Mouse (Mus musculus): ENCODE measurements around the gene Ncaph. TPM values are rescaled to one million over a fixed set of nuclear protein-coding genes. Genes with fewer than 3 reads are reported as not detected.
"Not testable (repeated sequence)": the region's sequence is repeated elsewhere in the genome, so short reads cannot be mapped to it uniquely, and the experiment has no call there.

The Ncaph gene
- 45.2 and 52.8 TPM in 2 replicates for polyA plus RNA-seq (2014; fragmentation: Nextera tagmentation; extraction: Ambion mirVana)

DNA sequence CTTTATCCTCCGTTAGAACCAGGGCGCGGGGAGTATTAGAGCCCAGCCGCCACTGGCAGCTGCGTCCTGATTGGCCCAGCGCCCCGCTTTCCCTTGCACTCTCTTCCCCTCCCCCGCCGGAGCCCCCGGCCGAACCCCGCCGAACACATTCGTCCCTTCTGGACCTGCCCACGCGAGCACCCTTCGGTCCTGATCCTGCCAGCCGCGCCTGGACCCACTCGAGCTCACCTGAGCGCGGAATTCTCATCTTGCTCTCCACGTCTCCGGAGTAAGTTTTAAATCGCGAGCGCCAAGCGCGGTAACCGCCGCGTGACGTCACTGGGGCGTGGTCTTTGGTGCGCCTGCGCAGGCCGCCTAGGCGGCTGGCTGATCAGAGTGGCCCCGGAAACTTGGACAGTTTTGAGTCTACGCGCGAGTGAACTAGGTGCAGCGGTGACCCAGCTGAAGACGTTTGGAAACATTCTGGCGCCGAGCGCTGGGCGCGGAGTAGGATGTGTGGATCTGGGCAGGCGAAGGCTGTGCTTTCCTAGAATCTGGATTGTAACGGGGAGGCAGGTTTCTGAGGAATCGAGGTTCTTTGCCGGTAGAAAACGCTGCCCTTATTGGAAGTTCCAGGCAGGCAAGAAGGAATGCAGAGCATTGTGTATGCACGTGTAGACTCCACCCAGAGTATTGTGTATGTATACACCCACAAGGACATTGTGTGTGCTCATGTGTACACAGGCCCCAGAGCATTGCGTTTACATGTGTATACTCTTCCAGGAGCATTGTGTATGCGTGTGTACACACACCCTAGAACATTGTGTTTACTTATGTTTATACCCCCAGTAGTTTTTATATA lies at the start of gene Ncaph:
Gene Ncaph, minus strand, starts transcription at position 334 of the 841 bp plus-strand sequence.
- peak within 1 kb of the TSS; percentile 47 for H3K4me3 ChIP-seq (ENCODE audit: low read depth, low read length)
- H3K4me1 ChIP-seq (ENCODE audit: control insufficient read depth, insufficient read depth, low read length), result peaks cover 29% of the 10 kb centered on the region
- H3K36me3 ChIP-seq (ENCODE audit: control insufficient read depth, insufficient read depth, low read length), result no peaks in the 10 kb centered on the region
- H3K27me3 ChIP-seq (replicated peaks; ENCODE audit: control insufficient read depth, insufficient read depth, low read length), result no peaks in the 10 kb centered on the region
- DNase-seq (ENCODE audit: low spot score) (peak; percentile 95), ATAC-seq (peak; percentile 91)
- H3K9ac ChIP-seq (ENCODE audit: low read length), result peak within 1 kb of the TSS; percentile 76
- no peaks in the 10 kb centered on the region for H3K9me3 ChIP-seq (replicated peaks; ENCODE audit: control insufficient read depth, low read length)
- whole genome bisulfite sequencing, result 1% methylated on average over 57 of the region's 57 CpGs
- peak within 1 kb of the TSS; percentile 85 for H3K27ac ChIP-seq (ENCODE audit: low read depth, low read length)
- H3K4me2 ChIP-seq (ENCODE audit: low read length), result peak within 1 kb of the TSS; percentile 68

DNA sequence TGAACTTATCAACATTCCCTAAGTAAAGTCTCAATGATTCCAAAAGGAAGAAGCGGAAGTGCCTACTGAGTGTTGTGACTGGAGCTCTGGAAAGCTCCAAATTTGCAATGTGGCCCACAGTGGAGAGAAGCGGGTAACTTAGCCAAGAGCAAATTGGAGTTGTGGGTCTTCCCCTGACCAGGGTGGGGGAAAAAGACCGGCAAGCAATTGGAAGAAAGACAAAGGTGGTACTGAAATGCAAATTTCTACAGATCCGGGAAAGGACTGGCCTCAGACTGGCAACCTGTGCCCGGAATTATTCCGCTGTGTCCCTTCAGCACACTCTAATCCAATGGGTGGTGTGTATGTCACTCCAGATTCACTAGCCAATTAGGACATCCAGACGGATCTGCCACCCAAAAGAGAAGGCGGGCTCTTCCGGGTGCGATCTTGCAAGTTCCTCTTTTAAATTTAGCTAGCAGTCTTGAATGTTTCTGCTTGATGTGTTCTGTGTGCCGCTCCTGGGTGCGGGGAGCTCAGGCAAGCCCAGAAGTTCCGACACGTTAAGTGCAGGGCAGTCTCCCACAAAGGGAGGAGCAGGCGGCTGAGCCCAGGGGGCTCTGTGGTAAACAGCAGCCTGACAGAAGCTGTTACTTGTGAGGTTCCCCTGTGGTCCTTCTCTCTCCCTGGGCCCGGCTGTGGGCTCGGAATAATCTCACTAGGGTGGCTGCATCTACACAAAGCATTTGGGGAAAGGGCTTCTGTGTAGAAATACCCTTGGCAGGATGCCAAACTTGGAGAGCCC lies 49.0 kb upstream of the Ncaph start:
- Histone ChIP-seq H3K27me3 (replicated peaks; ENCODE audit: control insufficient read depth, insufficient read depth, low read length) (no peaks in the 10 kb centered on the region), H3K4me2 (ENCODE audit: low read length) (peak overlapping the region; percentile 66), H3K4me1 (ENCODE audit: control insufficient read depth, insufficient read depth, low read length) (peaks cover 6% of the 10 kb centered on the region), H3K9ac (ENCODE audit: low read length) (peak overlapping the region; percentile 80), H3K36me3 (ENCODE audit: control insufficient read depth, insufficient read depth, low read length) (no peaks in the 10 kb centered on the region), H3K27ac (ENCODE audit: low read depth, low read length) (peak overlapping the region; percentile 90), H3K4me3 (ENCODE audit: low read depth, low read length) (peak overlapping the region; percentile 47), H3K9me3 (replicated peaks; ENCODE audit: control insufficient read depth, low read length) (no peaks in the 10 kb centered on the region)
- 2% methylated on average over 17 of the region's 17 CpGs for WGBS
- DNase-seq (ENCODE audit: low spot score), result peak; percentile 97
- peak; percentile 100 for ATAC-seq

DNA sequence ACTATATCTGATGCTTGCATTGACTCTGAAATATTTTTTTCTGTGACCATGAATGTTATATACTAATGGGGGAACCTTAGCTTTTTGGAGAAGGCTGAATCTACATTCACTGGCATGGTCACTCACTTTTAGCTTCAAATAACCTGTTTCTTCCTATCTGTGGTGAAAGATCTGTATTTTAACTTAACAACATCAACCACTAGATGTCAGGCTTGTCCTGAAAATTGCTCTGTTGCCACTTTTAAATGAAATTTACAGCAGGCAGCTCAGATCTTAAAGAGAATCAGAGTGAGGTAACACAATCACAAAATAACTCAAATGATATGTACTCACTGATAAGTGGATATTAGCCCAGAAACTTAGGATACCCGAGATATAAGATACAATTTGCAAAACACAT lies 32.5 kb upstream of the Ncaph start:
- not testable (repeated sequence) for H3K9me3 ChIP-seq (replicated peaks; ENCODE audit: control insufficient read depth, low read length); H3K36me3 ChIP-seq (ENCODE audit: control insufficient read depth, insufficient read depth, low read length); H3K27me3 ChIP-seq (replicated peaks; ENCODE audit: control insufficient read depth, insufficient read depth, low read length); H3K4me2 ChIP-seq (ENCODE audit: low read length); ATAC-seq; H3K27ac ChIP-seq (ENCODE audit: low read depth, low read length); H3K4me3 ChIP-seq (ENCODE audit: low read depth, low read length); H3K9ac ChIP-seq (ENCODE audit: low read length); H3K4me1 ChIP-seq (ENCODE audit: control insufficient read depth, insufficient read depth, low read length)
- WGBS, result 6% methylated on average over 1 of the region's 1 CpGs
- peak; percentile 81 for DNase-seq (ENCODE audit: low spot score)

DNA sequence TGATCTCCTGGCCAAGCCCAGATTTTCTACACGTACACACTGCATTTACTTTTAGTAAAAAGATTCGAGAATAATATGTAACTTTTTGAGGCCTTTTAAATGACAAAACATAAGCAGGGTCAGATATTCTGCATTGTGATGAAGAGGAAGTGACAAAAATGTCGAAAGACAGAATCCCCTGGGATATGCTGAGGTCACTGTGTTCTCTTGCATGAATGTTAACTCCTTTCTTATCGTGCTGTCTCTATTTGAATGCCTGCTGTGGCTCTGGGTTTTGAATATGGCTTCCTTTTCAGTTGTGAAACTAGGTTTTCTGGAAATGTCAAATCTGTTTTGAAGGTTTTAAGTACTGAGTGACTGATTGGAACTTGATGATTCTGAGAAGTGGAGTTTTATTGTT lies 31.9 kb upstream of the Ncaph start:
- DNase-seq (ENCODE audit: low spot score), result no peak
- Histone ChIP-seq H3K27me3 (replicated peaks; ENCODE audit: control insufficient read depth, insufficient read depth, low read length) (no peaks in the 10 kb centered on the region), H3K4me3 (ENCODE audit: low read depth, low read length) (no peak overlapping the region), H3K27ac (ENCODE audit: low read depth, low read length) (no peak overlapping the region), H3K9me3 (replicated peaks; ENCODE audit: control insufficient read depth, low read length) (no peaks in the 10 kb centered on the region), H3K4me1 (ENCODE audit: control insufficient read depth, insufficient read depth, low read length) (no peaks in the 10 kb centered on the region), H3K9ac (ENCODE audit: low read length) (no peak overlapping the region), H3K36me3 (ENCODE audit: control insufficient read depth, insufficient read depth, low read length) (no peaks in the 10 kb centered on the region), H3K4me2 (ENCODE audit: low read length) (no peak overlapping the region)
- WGBS, result 58% methylated on average over 4 of the region's 4 CpGs
- no peak for ATAC-seq

DNA sequence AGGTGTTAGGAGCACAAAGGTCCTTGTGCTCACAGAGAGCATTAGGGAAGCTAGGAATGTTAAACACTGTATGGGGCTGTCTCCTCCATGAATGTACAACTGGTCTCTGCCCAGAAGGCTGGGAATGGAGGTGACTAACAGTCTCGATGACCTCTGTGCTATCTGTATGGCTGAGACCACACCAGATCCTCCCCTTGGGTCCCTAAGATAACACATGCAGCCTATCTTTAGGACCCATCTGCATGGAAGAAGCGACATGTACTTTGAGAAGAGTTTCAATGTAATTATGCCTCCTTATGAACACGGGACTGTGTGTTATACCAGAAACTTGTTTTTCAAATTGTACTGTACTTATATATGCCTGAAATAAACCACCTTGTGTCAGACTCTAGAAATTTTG lies 11.9 kb upstream of the Ncaph start:
- ATAC-seq, result no peak
- H3K4me1 ChIP-seq (ENCODE audit: control insufficient read depth, insufficient read depth, low read length), result 0 out of 2 replicates have a peak, but pooled peaks cover 10% of the 10 kb centered on the region
- no peak overlapping the region for H3K4me3 ChIP-seq (ENCODE audit: low read depth, low read length)
- WGBS, result 86% methylated on average over 3 of the region's 3 CpGs
- H3K27ac ChIP-seq (ENCODE audit: low read depth, low read length), result no peak overlapping the region
- no peak overlapping the region for H3K9ac ChIP-seq (ENCODE audit: low read length)
- 0 out of 2 replicates have a peak, but pooled peaks cover 5% of the 10 kb centered on the region for H3K36me3 ChIP-seq (ENCODE audit: control insufficient read depth, insufficient read depth, low read length)
- H3K4me2 ChIP-seq (ENCODE audit: low read length), result no peak overlapping the region
- H3K27me3 ChIP-seq (replicated peaks; ENCODE audit: control insufficient read depth, insufficient read depth, low read length), result no peaks in the 10 kb centered on the region
- H3K9me3 ChIP-seq (replicated peaks; ENCODE audit: control insufficient read depth, low read length), result no peaks in the 10 kb centered on the region
- no peak for DNase-seq (ENCODE audit: low spot score)

DNA sequence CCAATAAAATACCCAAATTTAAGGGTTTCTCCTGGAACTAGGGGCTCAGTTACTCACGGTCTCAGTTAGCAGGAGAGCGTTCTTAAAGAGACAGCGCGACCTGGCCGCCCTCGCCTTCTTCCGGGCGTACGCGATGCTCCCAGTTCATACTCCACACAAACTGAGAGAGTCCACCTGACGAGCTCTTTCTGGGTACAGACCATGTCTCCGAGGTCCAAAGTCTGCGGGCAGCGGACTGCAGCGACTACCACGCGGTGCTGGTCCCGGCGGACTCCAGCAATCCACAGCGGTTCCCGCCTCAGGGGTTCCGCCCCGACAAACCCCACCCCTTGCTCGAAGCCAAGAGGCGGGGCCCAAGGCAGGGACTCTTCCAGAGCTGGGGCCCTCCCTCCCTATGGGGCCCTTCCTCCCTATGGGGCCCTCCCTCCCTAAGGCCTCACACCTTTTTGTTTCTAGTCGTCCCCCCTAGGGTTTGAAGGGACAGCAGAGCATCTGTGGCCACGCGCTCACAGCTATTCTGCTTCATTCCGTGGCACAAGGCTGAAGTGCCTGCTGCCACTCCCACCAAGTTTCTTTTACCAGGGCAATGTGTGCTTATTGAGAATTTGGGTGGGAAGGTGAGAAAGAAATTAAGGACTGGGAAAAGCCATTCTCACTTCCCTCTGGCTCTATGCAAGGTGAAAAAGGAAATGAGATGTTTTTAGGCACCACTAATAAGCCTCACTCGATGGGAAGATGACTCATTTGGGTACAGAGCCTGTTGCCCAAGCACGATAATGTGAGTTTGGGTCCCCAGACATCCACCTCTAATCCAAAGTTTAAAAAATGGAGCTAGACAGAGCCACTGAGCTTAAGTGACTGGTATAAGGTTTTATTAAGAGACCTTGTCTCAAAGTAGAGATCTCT lies 9.7 kb upstream of the Ncaph start, which contains the start of gene Itpripl1:
Gene Itpripl1, minus strand, starts transcription at position 285 of the 906 bp plus-strand sequence.
- H3K4me1 ChIP-seq (ENCODE audit: control insufficient read depth, insufficient read depth, low read length), result 0 out of 2 replicates have a peak, but pooled peaks cover 10% of the 10 kb centered on the region
- peak; percentile 75 for DNase-seq (ENCODE audit: low spot score)
- H3K27ac ChIP-seq (ENCODE audit: low read depth, low read length), result no peak within 1 kb of the TSS
- WGBS, result 3% methylated on average over 31 of the region's 31 CpGs
- H3K36me3 ChIP-seq (ENCODE audit: control insufficient read depth, insufficient read depth, low read length), result 0 out of 2 replicates have a peak, but pooled peaks cover 10% of the 10 kb centered on the region
- no peaks in the 10 kb centered on the region for H3K27me3 ChIP-seq (replicated peaks; ENCODE audit: control insufficient read depth, insufficient read depth, low read length)
- no peaks in the 10 kb centered on the region for H3K9me3 ChIP-seq (replicated peaks; ENCODE audit: control insufficient read depth, low read length)
- H3K9ac ChIP-seq (ENCODE audit: low read length), result peak within 1 kb of the TSS; percentile 76
- H3K4me2 ChIP-seq (ENCODE audit: low read length), result peak within 1 kb of the TSS; percentile 56
- H3K4me3 ChIP-seq (ENCODE audit: low read depth, low read length), result peak within 1 kb of the TSS; percentile 50
- peak; percentile 96 for ATAC-seq

GRCm38 (mm10) chr2:127142577-127143157 lies 8.9 kb upstream of the Ncaph start:
- Histone ChIP-seq H3K27ac (ENCODE audit: low read depth, low read length) (no peak overlapping the region), H3K4me2 (ENCODE audit: low read length) (peak overlapping the region; percentile 56), H3K9ac (ENCODE audit: low read length) (peak overlapping the region; percentile 76), H3K4me1 (ENCODE audit: control insufficient read depth, insufficient read depth, low read length) (0 out of 2 replicates have a peak, but pooled peaks cover 10% of the 10 kb centered on the region), H3K9me3 (replicated peaks; ENCODE audit: control insufficient read depth, low read length) (no peaks in the 10 kb centered on the region), H3K36me3 (ENCODE audit: control insufficient read depth, insufficient read depth, low read length) (0 out of 2 replicates have a peak, but pooled peaks cover 10% of the 10 kb centered on the region), H3K27me3 (replicated peaks; ENCODE audit: control insufficient read depth, insufficient read depth, low read length) (no peaks in the 10 kb centered on the region), H3K4me3 (ENCODE audit: low read depth, low read length) (peak overlapping the region; percentile 50)
- 13% methylated on average over 6 of the region's 6 CpGs for WGBS
- ATAC-seq (0 out of 2 replicates have a peak, but pooled peaks have one; percentile 3), DNase-seq (ENCODE audit: low spot score) (no peak)

DNA sequence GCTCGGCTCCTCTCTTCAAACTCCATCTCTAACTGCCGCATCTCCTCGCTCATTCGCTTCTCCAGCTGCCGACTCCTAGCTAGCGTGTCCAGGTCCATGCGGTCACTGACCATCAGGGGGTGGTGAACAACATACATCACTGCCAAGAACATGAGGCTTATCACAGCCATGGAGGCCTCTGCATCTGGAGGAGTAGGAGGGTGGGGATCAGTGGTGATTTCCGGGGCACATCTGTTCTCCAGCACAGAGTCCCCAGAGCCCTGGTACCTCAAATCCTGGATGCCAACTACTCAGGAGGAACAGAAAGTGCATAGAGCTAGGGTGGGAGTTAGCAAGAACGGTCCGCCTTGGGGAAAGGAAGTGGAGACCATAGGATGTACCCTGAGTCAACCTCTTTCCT lies 8.3 kb upstream of the Ncaph start:
- DNase-seq (ENCODE audit: low spot score) (no peak), ATAC-seq (no peak)
- Histone ChIP-seq H3K27me3 (replicated peaks; ENCODE audit: control insufficient read depth, insufficient read depth, low read length) (no peaks in the 10 kb centered on the region), H3K9me3 (replicated peaks; ENCODE audit: control insufficient read depth, low read length) (no peaks in the 10 kb centered on the region), H3K36me3 (ENCODE audit: control insufficient read depth, insufficient read depth, low read length) (0 out of 2 replicates have a peak, but pooled peaks cover 10% of the 10 kb centered on the region), H3K4me2 (ENCODE audit: low read length) (peak overlapping the region; percentile 56), H3K4me1 (ENCODE audit: control insufficient read depth, insufficient read depth, low read length) (0 out of 2 replicates have a peak, but pooled peaks cover 13% of the 10 kb centered on the region), H3K27ac (ENCODE audit: low read depth, low read length) (no peak overlapping the region), H3K9ac (ENCODE audit: low read length) (no peak overlapping the region), H3K4me3 (ENCODE audit: low read depth, low read length) (0 out of 2 replicates have a peak overlapping the region, but pooled peaks have one; percentile 50)
- 89% methylated on average over 10 of the region's 10 CpGs for WGBS
